Mouse (Mus musculus) MEL (cell line): Measurements from ENCODE around the gene Ttc39a.

Experiments used
- CTCF ChIP-seq, 3 experiments: IDR thresholded peaks in 2 of 3; conservative IDR thresholded peaks in 1 of 3; 2 replicates each; pipeline ENCODE4 v1.5.1; 2011 to 2012; ENCODE audit warnings: low read length in 3 of 3, low read depth in 2 of 3, mild to moderate bottlenecking in 2 of 3, improper control_type of control experiment in 1 of 3, inconsistent platforms in 1 of 3, mixed read lengths in 1 of 3, moderate library complexity in 1 of 3; ENCODE audit not compliant: control insufficient read depth in 1 of 3, insufficient read depth in 1 of 3, poor library complexity in 1 of 3, severe bottlenecking in 1 of 3
- MAFK ChIP-seq: IDR thresholded peaks from 2 replicates; pipeline ENCODE4 v1.6.1; 2011; ENCODE audit warnings: low read depth, mild to moderate bottlenecking, low read length, improper control_type of control experiment, borderline replicate concordance
- POLR2A ChIP-seq, 2 experiments: IDR thresholded peaks; 2 replicates each; pipeline ENCODE4 v1.6.1; 2011 to 2012; ENCODE audit warnings: low read length in 2 of 2, mild to moderate bottlenecking in 2 of 2, control low read depth in 1 of 2, improper control_type of control experiment in 1 of 2, low read depth in 1 of 2, moderate library complexity in 1 of 2; ENCODE audit not compliant: control insufficient read depth in 1 of 2, insufficient read depth in 1 of 2, poor library complexity in 1 of 2
- TAL1 ChIP-seq: IDR thresholded peaks from 2 replicates; pipeline ENCODE4 v1.6.1; 2012; ENCODE audit warnings: mild to moderate bottlenecking, inconsistent platforms, low read length, moderate library complexity, mixed read lengths

DNA sequence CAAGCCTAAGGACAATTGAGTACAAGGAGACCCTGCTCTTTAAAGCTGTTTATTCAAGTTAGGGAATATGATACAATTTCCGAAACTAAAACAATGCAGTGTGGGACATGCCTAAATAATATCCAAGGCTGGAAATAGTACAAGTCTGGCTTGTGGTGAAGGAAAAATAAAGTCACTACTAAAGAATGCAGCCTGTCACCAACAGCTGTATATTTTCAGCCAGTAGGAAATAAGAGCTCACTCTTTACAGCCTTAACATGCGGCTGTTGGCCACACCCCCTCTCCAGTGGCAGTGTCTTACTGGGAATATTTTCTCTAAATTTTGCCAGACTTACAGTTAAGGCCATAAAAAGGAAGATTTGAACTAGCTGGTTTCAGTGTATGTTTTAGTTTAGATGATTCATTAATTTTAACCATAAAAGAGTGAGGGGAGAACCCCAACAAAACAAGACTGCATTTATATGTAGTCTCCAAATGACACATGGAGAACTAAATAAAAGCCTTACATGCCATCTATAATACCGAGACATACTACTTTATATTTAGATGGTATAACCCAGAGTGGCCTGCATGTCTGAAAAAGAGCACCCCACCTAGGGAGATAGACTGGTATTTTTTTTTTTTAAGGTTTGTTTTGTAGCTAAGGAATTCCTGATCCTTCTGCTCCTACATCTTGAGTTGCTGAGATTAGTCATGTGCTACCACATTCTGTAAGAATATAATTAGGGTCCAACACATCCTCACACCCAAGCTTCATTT is 54.2 kb downstream of the Ttc39a start:
- no peak for TF ChIP-seq TAL1
- no peak for TF ChIP-seq CTCF (IDR thresholded peaks at IDR 0.05 in 2 of 3, conservative IDR thresholded peaks at IDR 0.05 in 1 of 3; ENCODE audit: control insufficient read depth in 1 of 3, insufficient read depth in 1 of 3, low read depth in 2 of 3, low read length in 3 of 3, poor library complexity in 1 of 3, severe bottlenecking in 1 of 3)
- TF ChIP-seq POLR2A (IDR thresholded peaks at IDR 0.05; ENCODE audit: control insufficient read depth in 1 of 2, insufficient read depth in 1 of 2, low read depth in 1 of 2, low read length in 2 of 2, poor library complexity in 1 of 2), result no peak
- TF ChIP-seq MAFK, result no peak
